Mouse (Mus musculus): ENCODE data around the gene 4930503B20Rik. TPM values are rescaled to one million over a fixed set of nuclear protein-coding genes. Genes with fewer than 3 reads are reported as not detected.

Gene 4930503B20Rik
- polyA plus RNA-seq, 1 experiment from 2014 or later, result not detected

GRCm38 (mm10) chr3:146615496-146615895 is 35.6 kb downstream of the 4930503B20Rik start, which contains the start of gene Dnase2b:
Gene Dnase2b, minus strand, starts transcription at chr3:146615596.
- Histone ChIP-seq H3K27ac (ENCODE audit: low read depth) (no peak within 1 kb of the TSS), H3K36me3 (ENCODE audit: insufficient read depth) (no peaks in the 10 kb centered on the region), H3K4me3 (ENCODE audit: low read depth, low read length) (no peak within 1 kb of the TSS), H3K9me3 (ENCODE audit: low read depth, low read length) (no peaks in the 10 kb centered on the region), H3K4me1 (ENCODE audit: insufficient read depth) (no peaks in the 10 kb centered on the region), H3K27me3 (ENCODE audit: insufficient read depth, low read length) (no peaks in the 10 kb centered on the region), H3K9ac (no peak within 1 kb of the TSS), H3K4me2 (no peak within 1 kb of the TSS)
- ATAC-seq (ENCODE audit: insufficient read depth) (no peak), DNase-seq (no peak)
- WGBS, result 93% methylated on average over 4 of the region's 4 CpGs
- TF ChIP-seq CTCF (IDR thresholded peaks at IDR 0.05; ENCODE audit: low read depth), result no peak

- no peak for ATAC-seq (ENCODE audit: insufficient read depth)
These were observed 39.3 kb downstream of the 4930503B20Rik start for GRCm38 (mm10) chr3:146611821-146612220.

GRCm38 (mm10) chr3:146611261-146611660 is 39.9 kb downstream of the 4930503B20Rik start:
- Histone ChIP-seq H3K27me3 (ENCODE audit: insufficient read depth, low read length) (no peaks in the 10 kb centered on the region), H3K4me1 (ENCODE audit: insufficient read depth) (no peaks in the 10 kb centered on the region), H3K36me3 (ENCODE audit: insufficient read depth) (no peaks in the 10 kb centered on the region), H3K4me2 (no peak overlapping the region), H3K9me3 (ENCODE audit: low read depth, low read length) (no peaks in the 10 kb centered on the region), H3K4me3 (ENCODE audit: low read depth, low read length) (no peak overlapping the region), H3K27ac (ENCODE audit: low read depth) (no peak overlapping the region), H3K9ac (no peak overlapping the region)
- no peak for TF ChIP-seq CTCF (IDR thresholded peaks at IDR 0.05; ENCODE audit: low read depth)
- DNase-seq (no peak), ATAC-seq (ENCODE audit: insufficient read depth) (no peak)
- WGBS, result 80% methylated on average over 4 of the region's 4 CpGs

More at GRCm38 (mm10) chr3:146611821-146612220, 39.3 kb downstream of the 4930503B20Rik start:
- no peak overlapping the region for H3K27ac ChIP-seq (ENCODE audit: low read depth)
- no peaks in the 10 kb centered on the region for H3K36me3 ChIP-seq (ENCODE audit: insufficient read depth)
- 61% methylated on average over 4 of the region's 4 CpGs for WGBS
- DNase-seq, result no peak
- H3K4me1 ChIP-seq (ENCODE audit: insufficient read depth), result no peaks in the 10 kb centered on the region
- no peak overlapping the region for H3K4me3 ChIP-seq (ENCODE audit: low read depth, low read length)
- H3K9ac ChIP-seq, result no peak overlapping the region
- no peaks in the 10 kb centered on the region for H3K27me3 ChIP-seq (ENCODE audit: insufficient read depth, low read length)
- H3K4me2 ChIP-seq, result no peak overlapping the region
- no peaks in the 10 kb centered on the region for H3K9me3 ChIP-seq (ENCODE audit: low read depth, low read length)
- TF ChIP-seq CTCF (IDR thresholded peaks at IDR 0.05; ENCODE audit: low read depth), result no peak

GRCm38 (mm10) chr3:146610322-146610721 is 40.8 kb downstream of the 4930503B20Rik start:
- no peaks in the 10 kb centered on the region for H3K27me3 ChIP-seq (ENCODE audit: insufficient read depth, low read length)
- no peaks in the 10 kb centered on the region for H3K4me1 ChIP-seq (ENCODE audit: insufficient read depth)
- no peak overlapping the region for H3K4me2 ChIP-seq
- H3K4me3 ChIP-seq (ENCODE audit: low read depth, low read length), result no peak overlapping the region
- 74% methylated on average over 10 of the region's 10 CpGs for WGBS
- TF ChIP-seq CTCF (IDR thresholded peaks at IDR 0.05; ENCODE audit: low read depth), result no peak
- no peak overlapping the region for H3K9ac ChIP-seq
- ATAC-seq (ENCODE audit: insufficient read depth), result no peak
- DNase-seq, result no peak
- no peaks in the 10 kb centered on the region for H3K9me3 ChIP-seq (ENCODE audit: low read depth, low read length)
- H3K36me3 ChIP-seq (ENCODE audit: insufficient read depth), result no peaks in the 10 kb centered on the region
- no peak overlapping the region for H3K27ac ChIP-seq (ENCODE audit: low read depth)

- WGBS, result 20% methylated on average over 1 of the region's 1 CpGs
These were observed 43.7 kb downstream of the 4930503B20Rik start for GRCm38 (mm10) chr3:146607368-146607767.

GRCm38 (mm10) chr3:146604647-146605046 is 46.5 kb downstream of the 4930503B20Rik start:
- no peaks in the 10 kb centered on the region for H3K27me3 ChIP-seq (ENCODE audit: insufficient read depth, low read length)
- H3K36me3 ChIP-seq (ENCODE audit: insufficient read depth), result no peaks in the 10 kb centered on the region
- no peak overlapping the region for H3K4me3 ChIP-seq (ENCODE audit: low read depth, low read length)
- 67% methylated on average over 9 of the region's 9 CpGs for WGBS
- TF ChIP-seq CTCF (IDR thresholded peaks at IDR 0.05; ENCODE audit: low read depth), result no peak
- ATAC-seq (ENCODE audit: insufficient read depth), result no peak
- H3K4me2 ChIP-seq, result no peak overlapping the region
- H3K4me1 ChIP-seq (ENCODE audit: insufficient read depth), result no peaks in the 10 kb centered on the region
- H3K9ac ChIP-seq, result no peak overlapping the region
- no peak overlapping the region for H3K27ac ChIP-seq (ENCODE audit: low read depth)
- DNase-seq, result no peak
- no peaks in the 10 kb centered on the region for H3K9me3 ChIP-seq (ENCODE audit: low read depth, low read length)

More at GRCm38 (mm10) chr3:146607368-146607767, 43.7 kb downstream of the 4930503B20Rik start:
- H3K9me3 ChIP-seq (ENCODE audit: low read depth, low read length), result no peaks in the 10 kb centered on the region
- H3K4me2 ChIP-seq, result no peak overlapping the region
- no peak for TF ChIP-seq CTCF (IDR thresholded peaks at IDR 0.05; ENCODE audit: low read depth)
- no peaks in the 10 kb centered on the region for H3K27me3 ChIP-seq (ENCODE audit: insufficient read depth, low read length)
- no peak overlapping the region for H3K4me3 ChIP-seq (ENCODE audit: low read depth, low read length)
- ATAC-seq (ENCODE audit: insufficient read depth) (no peak), DNase-seq (no peak)
- no peak overlapping the region for H3K27ac ChIP-seq (ENCODE audit: low read depth)
- H3K9ac ChIP-seq, result no peak overlapping the region
- H3K4me1 ChIP-seq (ENCODE audit: insufficient read depth), result no peaks in the 10 kb centered on the region
- H3K36me3 ChIP-seq (ENCODE audit: insufficient read depth), result no peaks in the 10 kb centered on the region

- H3K4me3 ChIP-seq (ENCODE audit: low read depth, low read length), result no peak overlapping the region
- no peak for ATAC-seq (ENCODE audit: insufficient read depth)
- TF ChIP-seq CTCF (IDR thresholded peaks at IDR 0.05; ENCODE audit: low read depth), result no peak
- no peaks in the 10 kb centered on the region for H3K4me1 ChIP-seq (ENCODE audit: insufficient read depth)
- no peak overlapping the region for H3K27ac ChIP-seq (ENCODE audit: low read depth)
- no peaks in the 10 kb centered on the region for H3K9me3 ChIP-seq (ENCODE audit: low read depth, low read length)
- 68% methylated on average over 3 of the region's 3 CpGs for WGBS
- H3K36me3 ChIP-seq (ENCODE audit: insufficient read depth), result no peaks in the 10 kb centered on the region
- H3K27me3 ChIP-seq (ENCODE audit: insufficient read depth, low read length), result no peaks in the 10 kb centered on the region
- no peak overlapping the region for H3K9ac ChIP-seq
- no peak for DNase-seq
- H3K4me2 ChIP-seq, result no peak overlapping the region
These were observed 48.6 kb downstream of the 4930503B20Rik start for GRCm38 (mm10) chr3:146602531-146602930.

GRCm38 (mm10) chr3:146601205-146601604 is 49.9 kb downstream of the 4930503B20Rik start:
- Histone ChIP-seq H3K27me3 (ENCODE audit: insufficient read depth, low read length) (no peaks in the 10 kb centered on the region), H3K9me3 (ENCODE audit: low read depth, low read length) (no peaks in the 10 kb centered on the region), H3K36me3 (ENCODE audit: insufficient read depth) (no peaks in the 10 kb centered on the region), H3K9ac (no peak overlapping the region), H3K4me3 (ENCODE audit: low read depth, low read length) (no peak overlapping the region), H3K27ac (ENCODE audit: low read depth) (no peak overlapping the region), H3K4me1 (ENCODE audit: insufficient read depth) (no peaks in the 10 kb centered on the region), H3K4me2 (no peak overlapping the region)
- TF ChIP-seq CTCF (IDR thresholded peaks at IDR 0.05; ENCODE audit: low read depth), result no peak
- no peak for DNase-seq
- ATAC-seq (ENCODE audit: insufficient read depth), result no peak
- WGBS, result 57% methylated on average over 2 of the region's 2 CpGs
